Mouse (Mus musculus) neutrophil, adult 5-6 weeks (primary cell): ENCODE data around the gene Slc5a10. TPM values are rescaled to one million over a fixed set of nuclear protein-coding genes. Genes with fewer than 3 reads are reported as not detected.
"Not testable (repeated sequence)": the region's sequence is repeated elsewhere in the genome, so short reads cannot be mapped to it uniquely, and the experiment has no call there.

ENCODE experiments used
- ATAC-seq: fragments of 151-379, 151-347 bp; 2 replicates; pipeline ENCODE4 v1.8.0; 2017; ENCODE audit warnings: mild to moderate bottlenecking, moderate TSS enrichment; ENCODE audit not compliant: insufficient number of reproducible peaks, poor library complexity, low FRiP score, severe bottlenecking; ENCODE audit errors: extremely low read depth
- total RNA-seq: library from RNA; stranded (forward); fragments of 200-1000 nt; gene quantifications from 2 replicates; pipeline ENCODE4 v1.2.3, GENCODE M21; 2017

The Slc5a10 gene
- total RNA-seq, 1 experiment from 2014 or later, result not detected

- no peak for ATAC-seq
Observed at GRCm38 (mm10) chr11:61639601-61640177, 80.9 kb downstream of the Slc5a10 start.

GRCm38 (mm10) chr11:61638764-61639536 lies 81.7 kb downstream of the Slc5a10 start:
- peak; percentile 82 for ATAC-seq

GRCm38 (mm10) chr11:61637856-61638255 lies 82.8 kb downstream of the Slc5a10 start:
- no peak for ATAC-seq

DNA sequence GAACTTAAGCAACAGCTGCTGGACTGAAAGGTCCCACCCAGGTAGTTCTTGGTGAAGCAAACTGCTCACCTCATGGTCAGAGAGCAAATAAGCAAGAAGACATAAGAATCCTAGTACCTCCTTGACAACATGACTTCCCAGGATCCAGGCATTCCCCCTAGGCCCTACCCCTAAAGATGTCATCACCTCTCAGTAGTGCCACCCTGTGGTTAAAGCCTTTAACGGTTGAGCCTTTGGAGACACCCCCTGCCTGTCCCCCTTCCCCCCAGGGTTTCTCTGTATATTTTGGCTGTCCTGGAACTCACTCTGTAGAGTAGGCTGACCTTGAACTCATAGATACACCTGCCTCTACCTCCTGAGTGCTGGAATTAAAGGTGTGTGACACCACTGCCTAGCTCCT lies 83.2 kb downstream of the Slc5a10 start:
- no peak for ATAC-seq

- not testable (repeated sequence) for ATAC-seq
Observed at GRCm38 (mm10) chr11:61636309-61636708, 84.3 kb downstream of the Slc5a10 start.

- ATAC-seq, result peak; percentile 74; the same call in 1 of the 2 replicates
Observed at GRCm38 (mm10) chr11:61629621-61630020, 91.0 kb downstream of the Slc5a10 start.

DNA sequence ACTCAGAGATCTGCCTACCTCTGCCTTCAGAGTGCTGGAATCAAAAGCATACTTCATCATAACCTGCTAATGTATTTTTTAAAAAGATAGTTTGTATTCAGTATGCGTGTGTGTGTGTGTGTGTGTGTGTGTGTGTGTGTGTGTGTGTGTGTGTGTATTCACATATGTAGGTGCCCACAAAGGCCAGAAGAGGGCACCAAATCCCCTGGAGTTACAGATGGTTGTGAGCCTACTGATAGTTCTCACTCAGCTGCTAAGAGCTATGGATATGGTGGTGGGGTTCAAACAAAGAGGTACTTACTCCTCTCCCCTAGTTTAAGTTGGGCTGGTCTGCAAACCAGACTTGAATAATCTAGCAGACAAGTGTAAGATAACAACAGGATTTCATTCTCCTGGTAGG lies 94.1 kb downstream of the Slc5a10 start:
- ATAC-seq, result no peak

GRCm38 (mm10) chr11:61625136-61625535 lies 95.5 kb downstream of the Slc5a10 start:
- no peak for ATAC-seq

Other genes with a start within 250 kb of the Slc5a10 start
- not detected in 2 replicates for gene Mfap4, start 235.4 kb downstream of the Slc5a10 start, total RNA-seq
- gene Mapk7, start 226.4 kb downstream of the Slc5a10 start, total RNA-seq, result 15.2 and 15.6 TPM in 2 replicates
- 1.2 TPM in 1 of 2 replicates, not detected in the other for gene B9d1, start 215.7 kb downstream of the Slc5a10 start, total RNA-seq
- gene Epn2, start 141.1 kb downstream of the Slc5a10 start, total RNA-seq, result 0.61 and 0.70 TPM in 2 replicates
- gene Grap, start 67.6 kb downstream of the Slc5a10 start, total RNA-seq, result 85.2 and 100 TPM in 2 replicates
- gene Fam83g, start 36.7 kb downstream of the Slc5a10 start, total RNA-seq, result 1.1 and 1.7 TPM in 2 replicates
- gene Prpsap2, start 41.3 kb upstream of the Slc5a10 start, total RNA-seq, result 44.6 and 52.4 TPM in 2 replicates
- 41.7 and 47.3 TPM in 2 replicates for gene Ulk2, start 134.2 kb upstream of the Slc5a10 start, total RNA-seq
- 53.3 and 56.3 TPM in 2 replicates for gene Akap10, start 209.4 kb upstream of the Slc5a10 start, total RNA-seq
- 16.7 and 17.7 TPM in 2 replicates for gene Specc1, start 235.9 kb upstream of the Slc5a10 start, total RNA-seq